Comparison of ENCODE assay signal across 18 mouse cellular contexts in genomic region chr2:6653719-6654118, GRCm38 (mm10).
DNase-seq lines count a peak whose midpoint lies in the region; ATAC-seq lines count a peak whose summit lies in the region.
"Had no signal": no experiment of that assay in that cellular context is flagged by ENCODE, and none has a peak within 500 bp of the region (broad histone marks: within the 10 kb centered on the region; RNA-seq: fewer than 3 reads in every experiment).

No protein-coding gene starts in this region.

- H3K4me1 ChIP-seq in forebrain, embryonic 15.5 days: peaks cover 22% of the 10 kb centered on the region
- H3K4me1 ChIP-seq in forebrain, embryonic 10.5 days: no peaks in the 10 kb centered on the region
- H3K4me1 ChIP-seq in megakaryocyte, embryonic 14.5 days: peaks cover 71% of the 10 kb centered on the region
- H3K4me1 ChIP-seq: hindbrain, embryonic 10.5 days; limb, embryonic 12.5 days; liver, embryonic 13.5 days; midbrain, embryonic 10.5 days had no signal

- H3K4me3 ChIP-seq in forebrain, embryonic 15.5 days: no peak overlapping the region
- no peak overlapping the region for H3K4me3 ChIP-seq in forebrain, embryonic 10.5 days
- H3K4me3 ChIP-seq in megakaryocyte, embryonic 14.5 days (replicated peaks): peak overlapping the region; percentile 20
- H3K4me3 ChIP-seq: erythroblast, embryonic 14.5 days; hindbrain, embryonic 10.5 days; limb, embryonic 12.5 days; liver, embryonic 13.5 days; midbrain, embryonic 10.5 days had no signal

- H3K9ac ChIP-seq in forebrain, embryonic 15.5 days (replicated peaks): no peak overlapping the region
- H3K9ac ChIP-seq: limb, embryonic 12.5 days; liver, embryonic 13.5 days; lung, embryonic 14.5 days had no signal

- no peaks in the 10 kb centered on the region for H3K27me3 ChIP-seq in forebrain, embryonic 15.5 days
- H3K27me3 ChIP-seq in forebrain, embryonic 10.5 days (ENCODE audit: poor library complexity, severe bottlenecking): no peaks in the 10 kb centered on the region
- H3K27me3 ChIP-seq in megakaryocyte, embryonic 14.5 days (replicated peaks): no peaks in the 10 kb centered on the region
- H3K27me3 ChIP-seq: limb, embryonic 12.5 days; liver, embryonic 13.5 days had no signal

- no peak for DNase-seq in forebrain, embryonic 10.5 days (ENCODE audit: extremely low spot score, low spot score)
- peak; percentile 27 for DNase-seq in cerebellum, adult 9-11 months
- no peak for DNase-seq in gastrocnemius, adult 8-10 months (ENCODE audit: low spot score in 2 of 2)
- no peak for DNase-seq in neural tube, embryonic 10.5 days (ENCODE audit: extremely low spot score, low spot score)
- DNase-seq: adrenal gland, adult 8-10 months; gastrocnemius, postnatal 36 days; kidney, adult 18-20 months; liver, embryonic 13.5 days; lung, embryonic 14.5 days; lung, postnatal 36 days had no signal

- no peaks in the 10 kb centered on the region for H3K36me3 ChIP-seq in forebrain, embryonic 15.5 days
- no peaks in the 10 kb centered on the region for H3K36me3 ChIP-seq in forebrain, embryonic 10.5 days (replicated peaks)
- H3K36me3 ChIP-seq in megakaryocyte, embryonic 14.5 days (replicated peaks; ENCODE audit: low read length): peaks cover 61% of the 10 kb centered on the region
- H3K36me3 ChIP-seq: hindbrain, embryonic 10.5 days; limb, embryonic 12.5 days; liver, embryonic 13.5 days; midbrain, embryonic 10.5 days had no signal

- no peak overlapping the region for H3K4me2 ChIP-seq in forebrain, embryonic 15.5 days (replicated peaks)
- H3K4me2 ChIP-seq: limb, embryonic 12.5 days; liver, embryonic 13.5 days; lung, embryonic 14.5 days had no signal

- 59% methylated on average over 6 of the region's 6 CpGs for WGBS in forebrain, embryonic 15.5 days
- WGBS in forebrain, embryonic 10.5 days: 83% methylated on average over 6 of the region's 6 CpGs

- H3K9me3 ChIP-seq in forebrain, embryonic 15.5 days: no peaks in the 10 kb centered on the region
- no peaks in the 10 kb centered on the region for H3K9me3 ChIP-seq in forebrain, embryonic 10.5 days
- no peaks in the 10 kb centered on the region for H3K9me3 ChIP-seq in megakaryocyte, embryonic 14.5 days
- H3K9me3 ChIP-seq: hindbrain, embryonic 10.5 days; limb, embryonic 12.5 days; liver, embryonic 13.5 days; midbrain, embryonic 10.5 days had no signal

- peak overlapping the region; percentile 47 for H3K27ac ChIP-seq in forebrain, embryonic 15.5 days (replicated peaks)
- no peak overlapping the region for H3K27ac ChIP-seq in forebrain, embryonic 10.5 days
- H3K27ac ChIP-seq: hindbrain, embryonic 10.5 days; kidney, postnatal 0 days; limb, embryonic 12.5 days; liver, embryonic 13.5 days; midbrain, embryonic 10.5 days had no signal

- peak; percentile 86 for ATAC-seq in forebrain, embryonic 15.5 days (replicated peaks)
- no peak for ATAC-seq in megakaryocyte, adult 5-6 weeks (ENCODE audit: poor library complexity, severe bottlenecking)
